Mouse (Mus musculus): Measurements from ENCODE around the gene Gamt. TPM values are rescaled to one million over a fixed set of nuclear protein-coding genes. Genes with fewer than 3 reads are reported as not detected.

Gamt gene
- polyA plus RNA-seq, 1 experiment, result 15.3 TPM

- DNase-seq (ENCODE audit: low read depth), result no peak
- TF ChIP-seq POLR2A (IDR thresholded peaks at IDR 0.05; ENCODE audit: borderline replicate concordance, extremely low read depth, insufficient read depth, insufficient read length, poor library complexity, severe bottlenecking), result no peak
- no peak for TF ChIP-seq CTCF (IDR thresholded peaks at IDR 0.05; ENCODE audit: borderline replicate concordance, extremely low read depth, insufficient read depth, insufficient read length)
Observed at GRCm38 (mm10) chr10:80265149-80265486, 4.3 kb upstream of the Gamt start.

GRCm38 (mm10) chr10:80264341-80265148, 3.7 kb upstream of the Gamt start:
- DNase-seq (ENCODE audit: low read depth), result peak; percentile 100
- TF ChIP-seq CTCF (IDR thresholded peaks at IDR 0.05; ENCODE audit: borderline replicate concordance, extremely low read depth, insufficient read depth, insufficient read length) (no peak), POLR2A (IDR thresholded peaks at IDR 0.05; ENCODE audit: borderline replicate concordance, extremely low read depth, insufficient read depth, insufficient read length, poor library complexity, severe bottlenecking) (peak; percentile 97)

GRCm38 (mm10) chr10:80262776-80263365, 2.1 kb upstream of the Gamt start:
- TF ChIP-seq CTCF (IDR thresholded peaks at IDR 0.05; ENCODE audit: borderline replicate concordance, extremely low read depth, insufficient read depth, insufficient read length) (no peak), POLR2A (IDR thresholded peaks at IDR 0.05; ENCODE audit: borderline replicate concordance, extremely low read depth, insufficient read depth, insufficient read length, poor library complexity, severe bottlenecking) (no peak)
- DNase-seq (ENCODE audit: low read depth), result no peak

GRCm38 (mm10) chr10:80262169-80262568, 1.4 kb upstream of the Gamt start:
- DNase-seq (ENCODE audit: low read depth), result no peak
- no peak for TF ChIP-seq POLR2A (IDR thresholded peaks at IDR 0.05; ENCODE audit: borderline replicate concordance, extremely low read depth, insufficient read depth, insufficient read length, poor library complexity, severe bottlenecking)

GRCm38 (mm10) chr10:80261585-80261968, 765 bp upstream of the Gamt start:
- peak; percentile 94 for DNase-seq (ENCODE audit: low read depth)
- no peak for TF ChIP-seq POLR2A (IDR thresholded peaks at IDR 0.05; ENCODE audit: borderline replicate concordance, extremely low read depth, insufficient read depth, insufficient read length, poor library complexity, severe bottlenecking)
- TF ChIP-seq CTCF (IDR thresholded peaks at IDR 0.05; ENCODE audit: borderline replicate concordance, extremely low read depth, insufficient read depth, insufficient read length), result no peak

GRCm38 (mm10) chr10:80259861-80260641, 761 bp downstream of the Gamt start:
- TF ChIP-seq CTCF (IDR thresholded peaks at IDR 0.05; ENCODE audit: borderline replicate concordance, extremely low read depth, insufficient read depth, insufficient read length), result no peak
- TF ChIP-seq POLR2A (IDR thresholded peaks at IDR 0.05; ENCODE audit: borderline replicate concordance, extremely low read depth, insufficient read depth, insufficient read length, poor library complexity, severe bottlenecking), result no peak
- peak; percentile 74 for DNase-seq (ENCODE audit: low read depth)

GRCm38 (mm10) chr10:80259463-80259805, 1.4 kb downstream of the Gamt start:
- TF ChIP-seq POLR2A (IDR thresholded peaks at IDR 0.05; ENCODE audit: borderline replicate concordance, extremely low read depth, insufficient read depth, insufficient read length, poor library complexity, severe bottlenecking) (no peak), CTCF (IDR thresholded peaks at IDR 0.05; ENCODE audit: borderline replicate concordance, extremely low read depth, insufficient read depth, insufficient read length) (no peak)
- DNase-seq (ENCODE audit: low read depth), result no peak

- TF ChIP-seq POLR2A (IDR thresholded peaks at IDR 0.05; ENCODE audit: borderline replicate concordance, extremely low read depth, insufficient read depth, insufficient read length, poor library complexity, severe bottlenecking), result no peak
- TF ChIP-seq CTCF (IDR thresholded peaks at IDR 0.05; ENCODE audit: borderline replicate concordance, extremely low read depth, insufficient read depth, insufficient read length), result no peak
- no peak for DNase-seq (ENCODE audit: low read depth)
Observed at GRCm38 (mm10) chr10:80258752-80259462, 1.9 kb downstream of the Gamt start.

GRCm38 (mm10) chr10:80257936-80258335, 2.9 kb downstream of the Gamt start:
- TF ChIP-seq CTCF (IDR thresholded peaks at IDR 0.05; ENCODE audit: borderline replicate concordance, extremely low read depth, insufficient read depth, insufficient read length) (no peak), POLR2A (IDR thresholded peaks at IDR 0.05; ENCODE audit: borderline replicate concordance, extremely low read depth, insufficient read depth, insufficient read length, poor library complexity, severe bottlenecking) (no peak)
- DNase-seq (ENCODE audit: low read depth), result no peak

- no peak for DNase-seq (ENCODE audit: low read depth)
- no peak for TF ChIP-seq CTCF (IDR thresholded peaks at IDR 0.05; ENCODE audit: borderline replicate concordance, extremely low read depth, insufficient read depth, insufficient read length)
- no peak for TF ChIP-seq POLR2A (IDR thresholded peaks at IDR 0.05; ENCODE audit: borderline replicate concordance, extremely low read depth, insufficient read depth, insufficient read length, poor library complexity, severe bottlenecking)
Observed at GRCm38 (mm10) chr10:80255881-80256535, 4.8 kb downstream of the Gamt start.

All from brain, embryonic 14.5 days (tissue).